Mouse (Mus musculus) MEL (cell line): ENCODE measurements around the gene Epb41l1. TPM values are rescaled to one million over a fixed set of nuclear protein-coding genes. Genes with fewer than 3 reads are reported as not detected.
A peak's percentile ranks its signal among the peaks of the same experiment; 100 is the strongest.
"Not testable (repeated sequence)": the region's sequence is repeated elsewhere in the genome, so short reads cannot be mapped to it uniquely, and the experiment has no call there.

Source experiments
- DNase-seq: peaks from one replicate; pipeline ENCODE4 v3.0.0; 2011; ENCODE audit warnings: low read depth, low spot score
- H3K27ac ChIP-seq: 2 replicates; pipeline ENCODE4 v1.5.1; 2012; ENCODE audit warnings: low read depth, mild to moderate bottlenecking, control low read depth, low read length, moderate library complexity; ENCODE audit not compliant: control insufficient read depth
- H3K27me3 ChIP-seq, 2 experiments: fragments of 150-350 bp in 1 of 2; sonication (generic) in 1 of 2; 2 replicates each; pipeline ENCODE4 v1.6.1; 2012; ENCODE audit warnings: low read length in 2 of 2, mild to moderate bottlenecking in 2 of 2, improper control_type of control experiment in 1 of 2, moderate library complexity in 1 of 2; ENCODE audit not compliant: insufficient read depth in 2 of 2, control insufficient read depth in 1 of 2
- H3K36me3 ChIP-seq, 2 experiments: 2 replicates each; pipeline ENCODE4 v1.6.1; 2012 to 2014; ENCODE audit warnings: low read length in 2 of 2, improper control_type of control experiment in 1 of 2, inconsistent platforms in 1 of 2, mild to moderate bottlenecking in 1 of 2; ENCODE audit not compliant: insufficient read depth in 2 of 2, control insufficient read depth in 1 of 2
- H3K4me1 ChIP-seq, 2 experiments: fragments of 150-350 bp in 1 of 2; sonication (generic) in 1 of 2; 2 replicates each; pipeline ENCODE4 v1.6.1; 2012; ENCODE audit warnings: low read length in 2 of 2, improper control_type of control experiment in 1 of 2, mild to moderate bottlenecking in 1 of 2; ENCODE audit not compliant: insufficient read depth in 2 of 2, control insufficient read depth in 1 of 2
- H3K4me3 ChIP-seq, 2 experiments: fragments of 150-350 bp in 1 of 2; sonication (generic) in 1 of 2; 2 replicates each; pipeline ENCODE4 v1.5.1; 2012; ENCODE audit warnings: low read depth in 2 of 2, low read length in 2 of 2, mild to moderate bottlenecking in 2 of 2, moderate library complexity in 2 of 2, control low read depth in 1 of 2, improper control_type of control experiment in 1 of 2; ENCODE audit not compliant: control insufficient read depth in 1 of 2, insufficient read depth in 1 of 2
- H3K79me2 ChIP-seq: 2 replicates; pipeline ENCODE4 v1.6.1; 2012; ENCODE audit warnings: mild to moderate bottlenecking, low read length, moderate library complexity; ENCODE audit not compliant: control insufficient read depth, poor library complexity, insufficient read depth
- H3K9ac ChIP-seq: 2 replicates; pipeline ENCODE4 v1.6.1; 2012; ENCODE audit warnings: low read depth, mild to moderate bottlenecking, control low read depth, low read length, moderate library complexity; ENCODE audit not compliant: control insufficient read depth, poor library complexity, severe bottlenecking
- H3K9me3 ChIP-seq: fragments of 150-350 bp; sonication (generic); replicated peaks from 2 replicates; pipeline ENCODE4 v1.6.1; 2012; ENCODE audit warnings: mild to moderate bottlenecking, low read length, improper control_type of control experiment, moderate library complexity; ENCODE audit not compliant: insufficient read depth
- CHD2 ChIP-seq: IDR thresholded peaks from 2 replicates; pipeline ENCODE4 v1.6.1; 2011; ENCODE audit warnings: low read length, improper control_type of control experiment
- CTCF ChIP-seq, 3 experiments: IDR thresholded peaks in 2 of 3; conservative IDR thresholded peaks in 1 of 3; 2 replicates each; pipeline ENCODE4 v1.5.1; 2011 to 2012; ENCODE audit warnings: low read length in 3 of 3, low read depth in 2 of 3, mild to moderate bottlenecking in 2 of 3, improper control_type of control experiment in 1 of 3, inconsistent platforms in 1 of 3, mixed read lengths in 1 of 3, moderate library complexity in 1 of 3; ENCODE audit not compliant: control insufficient read depth in 1 of 3, insufficient read depth in 1 of 3, poor library complexity in 1 of 3, severe bottlenecking in 1 of 3
- E2F4 ChIP-seq: IDR thresholded peaks from 2 replicates; pipeline ENCODE4 v1.6.1; 2011; ENCODE audit warnings: low read depth, low read length, improper control_type of control experiment, borderline replicate concordance
- ETS1 ChIP-seq: IDR thresholded peaks from 2 replicates; pipeline ENCODE4 v1.6.1; 2012; ENCODE audit warnings: low read depth, mild to moderate bottlenecking, inconsistent platforms, low read length, improper control_type of control experiment, moderate library complexity
- GABPA ChIP-seq: IDR thresholded peaks from 2 replicates; pipeline ENCODE4 v1.6.1; 2012; ENCODE audit warnings: low read depth, mild to moderate bottlenecking, inconsistent platforms, low read length, improper control_type of control experiment, moderate library complexity
- GATA1 ChIP-seq: IDR thresholded peaks from 2 replicates; pipeline ENCODE4 v1.6.1; 2011; ENCODE audit warnings: low read depth, low read length, improper control_type of control experiment
- HCFC1 ChIP-seq: IDR thresholded peaks from 2 replicates; pipeline ENCODE4 v1.6.1; 2012; ENCODE audit warnings: low read depth, mild to moderate bottlenecking, inconsistent platforms, low read length, improper control_type of control experiment, moderate library complexity
- JUND ChIP-seq: IDR thresholded peaks from 2 replicates; pipeline ENCODE4 v1.6.1; 2011; ENCODE audit warnings: low read depth, mild to moderate bottlenecking, improper control_type of control experiment, low read length
- KAT2A ChIP-seq: conservative IDR thresholded peaks from 2 replicates; pipeline ENCODE4 v1.6.1; 2012; ENCODE audit warnings: low read depth, low read length, improper control_type of control experiment, inconsistent platforms
- MAFK ChIP-seq: IDR thresholded peaks from 2 replicates; pipeline ENCODE4 v1.6.1; 2011; ENCODE audit warnings: low read depth, mild to moderate bottlenecking, low read length, improper control_type of control experiment, borderline replicate concordance
- MXI1 ChIP-seq: IDR thresholded peaks from 2 replicates; pipeline ENCODE4 v1.6.1; 2011; ENCODE audit warnings: mild to moderate bottlenecking, low read depth, low read length, improper control_type of control experiment
- MYC ChIP-seq: IDR thresholded peaks from 2 replicates; pipeline ENCODE4 v1.6.1; 2011; ENCODE audit warnings: low read depth, mild to moderate bottlenecking, low read length, improper control_type of control experiment, moderate library complexity
- NELFE ChIP-seq: IDR thresholded peaks from 2 replicates; pipeline ENCODE4 v1.6.1; 2011; ENCODE audit warnings: low read depth, low read length, improper control_type of control experiment
- NRF1 ChIP-seq: IDR thresholded peaks from 2 replicates; pipeline ENCODE4 v1.6.1; 2014; ENCODE audit warnings: low read depth, mild to moderate bottlenecking, inconsistent platforms, low read length, improper control_type of control experiment, moderate library complexity; ENCODE audit not compliant: poor library complexity, insufficient read depth, severe bottlenecking
- POLR2AphosphoS2 ChIP-seq: IDR thresholded peaks from 2 replicates; pipeline ENCODE4 v1.6.1; 2011; ENCODE audit warnings: low read length, improper control_type of control experiment
- POLR2AphosphoS5 ChIP-seq: IDR thresholded peaks from 2 replicates; pipeline ENCODE4 v1.6.1; 2012; ENCODE audit warnings: low read depth, borderline replicate concordance, mild to moderate bottlenecking, inconsistent platforms, low read length, moderate library complexity, mixed read lengths
- SMC3 ChIP-seq: IDR thresholded peaks from 2 replicates; pipeline ENCODE4 v1.6.1; 2011; ENCODE audit warnings: low read depth, low read length, improper control_type of control experiment
- TBP ChIP-seq: IDR thresholded peaks from 2 replicates; pipeline ENCODE4 v1.8.0; 2011; ENCODE audit warnings: low read depth, low read length, improper control_type of control experiment
- TCF12 ChIP-seq: IDR thresholded peaks from 2 replicates; pipeline ENCODE4 v1.6.1; 2014; ENCODE audit warnings: low read depth, mild to moderate bottlenecking, inconsistent platforms, low read length, improper control_type of control experiment, moderate library complexity
- USF1 ChIP-seq: IDR thresholded peaks from 2 replicates; pipeline ENCODE4 v1.6.1; 2014; ENCODE audit warnings: low read depth, mild to moderate bottlenecking, inconsistent platforms, low read length, improper control_type of control experiment, moderate library complexity
- ZKSCAN1 ChIP-seq: IDR thresholded peaks from 2 replicates; pipeline ENCODE4 v1.6.1; 2012; ENCODE audit warnings: low read depth, mild to moderate bottlenecking, inconsistent platforms, low read length, improper control_type of control experiment, moderate library complexity
- ZMIZ1 ChIP-seq: IDR thresholded peaks from 2 replicates; pipeline ENCODE4 v1.6.1; 2012; ENCODE audit warnings: low read depth, mild to moderate bottlenecking, inconsistent platforms, low read length, improper control_type of control experiment, moderate library complexity
- ZNF384 ChIP-seq: IDR thresholded peaks from 2 replicates; pipeline ENCODE4 v1.6.1; 2012; ENCODE audit warnings: low read depth, mild to moderate bottlenecking, inconsistent platforms, low read length, improper control_type of control experiment
- polyA plus RNA-seq, 2 experiments: library from polyadenylated mRNA; stranded (reverse) in 1 of 2; unstranded in 1 of 2; fragments of >175 nt in 1 of 2; fragments of >200 nt in 1 of 2; gene quantifications; 2 replicates each; pipeline versions ENCODE4 v1.2.1 to v1.2.4; 2012; ENCODE audit warnings: low replicate concordance in 2 of 2, low read depth in 1 of 2; ENCODE audit not compliant: insufficient read length in 2 of 2, insufficient read depth in 1 of 2, missing spikeins in 1 of 2
- total RNA-seq: library from RNA; depleted of rRNA; stranded (reverse); fragments of 300-350 nt; gene quantifications from 2 replicates; pipeline ENCODE4 v1.2.3, GENCODE M21; 2012

The Epb41l1 gene
- total and polyA plus RNA-seq, 3 experiments: 1.5 to 7.3 TPM; not detected in 1

- no peak for DNase-seq
- H3K27ac ChIP-seq: no peak overlapping the region
- H3K4me1 ChIP-seq: no peaks in the 10 kb centered on the region
- H3K36me3 ChIP-seq: no peaks in the 10 kb centered on the region
- H3K79me2 ChIP-seq: no peaks in the 10 kb centered on the region
- TF ChIP-seq E2F4 (no peak), GATA1 (no peak), ZMIZ1 (no peak), NELFE (no peak), JUND (no peak), MXI1 (no peak), NRF1 (no peak), TCF12 (no peak), GABPA (no peak), CHD2 (no peak)
- TF ChIP-seq, all 39 proteins: peak for 0
- H3K9me3 ChIP-seq: no peaks in the 10 kb centered on the region
- H3K27me3 ChIP-seq: peaks cover 0 to 3% of the 10 kb centered on the region in 2 experiments; a peak in 2 of 4 replicates
- no peak overlapping the region for H3K4me3 ChIP-seq
- no peak overlapping the region for H3K9ac ChIP-seq
Observed at GRCm38 (mm10) chr2:156408168-156408567, 12.5 kb upstream of the Epb41l1 start.

- H3K27me3 ChIP-seq, H3K4me1 ChIP-seq, H3K9ac ChIP-seq, H3K36me3 ChIP-seq, H3K79me2 ChIP-seq, H3K4me3 ChIP-seq, H3K27ac ChIP-seq, H3K9me3 ChIP-seq: not testable (repeated sequence)
- TF ChIP-seq ZNF384 (peak; percentile 60; the same call in 1 of the 2 replicates), MAFK (peak; percentile 63; the same call in 1 of the 2 replicates), MYC (peak; percentile 41; the same call in 1 of the 2 replicates), CTCF (IDR thresholded peaks at IDR 0.05 in 2 of 3, conservative IDR thresholded peaks at IDR 0.05 in 1 of 3; ENCODE audit: control insufficient read depth in 1 of 3, insufficient read depth in 1 of 3, low read depth in 2 of 3, low read length in 3 of 3, poor library complexity in 1 of 3, severe bottlenecking in 1 of 3) (peak in 2 of 3 experiments; percentile 7 to 9; a peak in 1 of 6 replicates), TBP (peak; percentile 96), SMC3 (peak; percentile 17; the same call in 1 of the 2 replicates)
- peak; percentile 63 for DNase-seq
Observed at GRCm38 (mm10) chr2:156411348-156411747, 9.4 kb upstream of the Epb41l1 start.

- no peak overlapping the region for H3K27ac ChIP-seq
- peaks cover 2 to 23% of the 10 kb centered on the region in 2 experiments; a peak in 3 of 4 replicates for H3K4me1 ChIP-seq
- H3K9me3 ChIP-seq: no peaks in the 10 kb centered on the region
- H3K4me3 ChIP-seq: no peak overlapping the region
- H3K79me2 ChIP-seq: no peaks in the 10 kb centered on the region
- H3K36me3 ChIP-seq: peaks cover 0 to 8% of the 10 kb centered on the region in 2 experiments; a peak in 2 of 4 replicates
- H3K27me3 ChIP-seq: peaks cover 1 to 3% of the 10 kb centered on the region in 2 experiments; a peak in 2 of 4 replicates
- H3K9ac ChIP-seq: no peak overlapping the region
- no peak for TF ChIP-seq HCFC1
- no peak for TF ChIP-seq ZKSCAN1
- TF ChIP-seq MXI1: no peak
- no peak for TF ChIP-seq KAT2A
- TF ChIP-seq ZMIZ1: no peak
- TF ChIP-seq NRF1: no peak
- TF ChIP-seq POLR2AphosphoS5: no peak
- TF ChIP-seq SMC3: no peak
- no peak for TF ChIP-seq MYC
- TF ChIP-seq E2F4: no peak
- no peak for TF ChIP-seq GATA1
- TF ChIP-seq NELFE: no peak
- TF ChIP-seq TBP: no peak
- no peak for TF ChIP-seq MAFK
- no peak for TF ChIP-seq CTCF (IDR thresholded peaks at IDR 0.05 in 2 of 3, conservative IDR thresholded peaks at IDR 0.05 in 1 of 3; ENCODE audit: control insufficient read depth in 1 of 3, insufficient read depth in 1 of 3, low read depth in 2 of 3, low read length in 3 of 3, poor library complexity in 1 of 3, severe bottlenecking in 1 of 3)
- TF ChIP-seq POLR2AphosphoS2: no peak
- no peak for TF ChIP-seq USF1
- TF ChIP-seq ETS1: no peak
- no peak for DNase-seq
Observed at GRCm38 (mm10) chr2:156414996-156415395, 5.7 kb upstream of the Epb41l1 start.
